Mouse (Mus musculus): ENCODE measurements at regions not wholly inside any gene's neighbourhood (a gene's known extent, or its start where the extent isn't known, plus 50 kb on each side); places are given as distances from the start of the nearest gene placed in this dataset.
"Not testable (repeated sequence)": the region's sequence is repeated elsewhere in the genome, so short reads cannot be mapped to it uniquely, and the experiment has no call there.

- DNase-seq (ENCODE audit: low spot score in 2 of 2): not testable (repeated sequence)
These were observed 100.1 kb upstream of the Thrb start for GRCm38 (mm10) chr14:17560001-17560400.

GRCm38 (mm10) chr14:17567927-17568326 is 92.1 kb upstream of the Thrb start:
- DNase-seq (ENCODE audit: low spot score in 2 of 2): no peak

- no peak for DNase-seq (ENCODE audit: low spot score in 2 of 2)
These were observed 90.9 kb upstream of the Thrb start for GRCm38 (mm10) chr14:17569087-17569636.

- no peak for DNase-seq (ENCODE audit: low spot score in 2 of 2)
These were observed 81.3 kb upstream of the Thrb start for GRCm38 (mm10) chr14:17578776-17579175.

GRCm38 (mm10) chr14:17589595-17589994 is 70.5 kb upstream of the Thrb start:
- DNase-seq (ENCODE audit: low spot score in 2 of 2): no peak

- no peak for DNase-seq (ENCODE audit: low spot score in 2 of 2)
These were observed 60.5 kb upstream of the Thrb start for GRCm38 (mm10) chr14:17599553-17599952.

GRCm38 (mm10) chr14:17602357-17602756 is 57.7 kb upstream of the Thrb start:
- DNase-seq (ENCODE audit: low spot score in 2 of 2): no peak

- DNase-seq (ENCODE audit: low spot score in 2 of 2): no peak
These were observed 54.0 kb upstream of the Thrb start for GRCm38 (mm10) chr14:17606018-17606417.

GRCm38 (mm10) chr14:17607186-17607585 is 52.9 kb upstream of the Thrb start:
- no peak for DNase-seq (ENCODE audit: low spot score in 2 of 2)

Measured in frontal cortex, postnatal 14 days (tissue).